Mouse (Mus musculus) lung, adult 2 months (tissue): Measurements from ENCODE around the gene Lsp1.

Experiments
- CTCF ChIP-seq: fragments of 200-500 bp; IDR thresholded peaks from 2 replicates; pipeline ENCODE4 v1.5.1; 2011; ENCODE audit warnings: mild to moderate bottlenecking, low read length, control low read depth; ENCODE audit not compliant: insufficient read depth
- POLR2A ChIP-seq: fragments of 200-500 bp; IDR thresholded peaks from 2 replicates; pipeline ENCODE4 v1.6.1; 2011; ENCODE audit warnings: low read depth, mild to moderate bottlenecking, control low read depth, low read length, borderline replicate concordance; ENCODE audit errors: extremely low read depth

GRCm38 (mm10) chr7:142506501-142506900 lies 45.9 kb downstream of the Lsp1 start:
- TF ChIP-seq CTCF (no peak), POLR2A (no peak)
